Mouse (Mus musculus): Measurements from ENCODE around the gene Clstn1.
"Not testable (repeated sequence)": the region's sequence is repeated elsewhere in the genome, so short reads cannot be mapped to it uniquely, and the experiment has no call there.

The Clstn1 gene

DNA sequence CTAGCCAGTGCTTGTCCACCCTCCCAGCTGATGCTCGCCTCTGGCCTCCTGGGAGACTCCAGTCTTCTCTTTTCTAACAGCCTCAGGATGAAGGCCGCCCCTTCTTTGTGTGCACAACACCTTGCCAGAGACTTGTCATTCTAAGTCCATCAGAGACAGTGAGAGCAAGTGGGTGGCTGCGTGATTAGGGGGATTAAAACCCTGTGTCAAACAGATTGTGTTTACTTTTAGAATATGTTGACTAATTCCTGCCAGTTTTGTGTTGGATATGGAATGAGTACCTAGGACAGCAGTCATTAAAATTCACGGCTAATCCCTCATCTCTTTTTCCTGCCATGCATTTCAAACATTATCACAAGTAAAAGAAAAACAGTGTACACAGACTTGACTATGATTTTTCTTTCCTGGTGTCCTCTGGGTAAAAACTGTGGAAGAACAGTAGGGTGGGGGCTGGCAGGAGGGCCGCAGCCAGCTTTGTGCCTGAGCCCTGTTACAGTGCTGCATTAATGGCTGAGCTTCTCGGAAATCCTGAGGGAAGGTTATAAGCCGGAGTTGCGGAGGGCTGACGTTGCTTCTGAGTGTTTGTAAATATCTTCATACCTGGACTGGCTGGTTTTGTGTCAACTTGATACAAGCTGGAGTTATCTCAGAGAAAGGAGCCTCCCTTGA is 8.8 kb downstream of the Clstn1 start:
- in situ Hi-C loops (cut with MboI; ENCODE audit: low sequenced_read_pairs): no loop called here

DNA sequence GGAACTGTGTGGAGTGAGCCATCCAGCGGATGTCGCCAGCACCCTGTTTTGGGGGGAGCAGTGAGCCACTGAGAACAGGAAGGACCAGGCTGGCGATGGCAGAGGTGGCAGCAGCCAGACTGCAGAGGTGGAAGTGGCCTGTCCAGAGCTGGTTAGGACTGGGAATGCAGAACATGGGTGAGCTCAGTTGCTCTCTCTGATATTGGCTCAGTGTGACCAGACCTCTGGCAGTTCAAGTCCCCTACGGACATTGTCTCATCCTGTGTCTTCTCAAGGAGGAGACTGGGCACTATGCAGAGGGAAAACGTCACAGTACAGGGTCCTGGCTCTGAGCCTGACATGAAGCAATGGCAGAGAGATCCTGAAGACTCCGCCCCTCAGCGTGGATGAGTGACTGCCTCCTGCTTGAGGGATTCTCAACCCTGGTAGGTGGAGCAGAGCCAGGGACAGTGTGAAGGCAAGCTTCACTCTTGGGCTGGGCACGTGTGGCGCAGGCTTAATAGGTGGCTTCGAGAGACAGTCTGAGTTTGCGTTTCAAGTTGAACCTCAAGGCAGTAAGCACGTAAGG is 11.5 kb downstream of the Clstn1 start:
- in situ Hi-C loops (cut with MboI; ENCODE audit: low sequenced_read_pairs): no loop called here

DNA sequence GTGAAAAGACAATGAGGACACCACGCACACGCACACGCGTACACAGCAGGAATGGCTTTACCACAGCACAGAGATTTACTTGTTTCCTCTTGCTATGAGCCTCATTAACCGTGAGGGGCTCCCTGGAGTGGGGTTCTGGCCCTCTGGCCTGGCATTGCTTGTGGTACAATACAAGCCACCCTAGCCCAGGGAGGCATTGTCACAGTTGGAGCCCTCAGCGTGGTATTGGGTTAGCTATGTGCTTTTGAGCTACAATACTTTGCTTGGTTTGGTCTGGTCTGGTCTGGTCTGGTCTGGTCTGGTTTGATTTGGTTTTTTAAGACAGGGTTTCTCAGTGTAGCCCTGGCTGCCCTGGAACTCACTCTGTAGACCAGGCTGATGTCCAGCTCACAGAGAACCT is 13.3 kb downstream of the Clstn1 start:
- in situ Hi-C loops (cut with MboI; ENCODE audit: low sequenced_read_pairs): no loop called here

DNA sequence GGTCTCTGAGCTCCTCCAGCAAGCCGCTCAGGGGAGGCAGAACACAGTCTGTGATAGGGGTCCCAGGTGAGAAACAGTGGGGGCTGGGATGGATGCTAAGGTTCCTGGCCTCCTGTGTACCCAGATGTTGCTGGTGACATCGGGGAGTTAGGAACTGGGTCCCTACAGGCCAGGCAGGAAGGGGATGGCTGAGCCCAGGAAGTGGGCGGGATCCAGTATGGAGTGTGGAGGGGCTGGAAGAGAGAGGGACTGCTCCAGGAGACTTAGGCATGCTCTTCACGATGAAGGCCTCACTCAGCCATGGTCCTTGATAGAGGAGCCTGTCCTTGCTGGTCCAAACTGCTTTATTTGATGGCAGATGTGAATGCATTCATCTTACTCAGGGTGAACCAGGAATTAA is 13.9 kb downstream of the Clstn1 start:
- in situ Hi-C loops (cut with MboI; ENCODE audit: low sequenced_read_pairs): no loop called here

DNA sequence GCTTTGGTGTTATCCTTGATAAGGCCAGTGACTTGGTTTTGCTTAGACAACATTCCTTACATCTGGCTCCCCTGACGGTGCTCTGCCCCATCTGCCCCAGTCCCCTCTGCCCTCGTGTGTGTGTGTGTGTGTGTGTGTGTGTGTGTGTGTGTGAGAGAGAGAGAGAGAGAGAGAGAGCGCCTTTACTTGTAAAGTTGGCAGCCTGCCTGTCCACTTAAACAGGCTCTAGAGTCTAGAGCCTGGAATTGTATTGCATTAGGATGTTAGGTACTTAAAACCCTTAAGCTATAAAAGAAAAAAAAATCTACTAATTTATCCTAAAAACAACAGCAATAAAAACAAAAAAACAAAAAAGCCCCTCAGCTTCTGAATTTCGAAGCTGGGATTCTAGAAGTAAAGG is 15.2 kb downstream of the Clstn1 start:
- in situ Hi-C loops (cut with MboI; ENCODE audit: low sequenced_read_pairs): no loop called here

DNA sequence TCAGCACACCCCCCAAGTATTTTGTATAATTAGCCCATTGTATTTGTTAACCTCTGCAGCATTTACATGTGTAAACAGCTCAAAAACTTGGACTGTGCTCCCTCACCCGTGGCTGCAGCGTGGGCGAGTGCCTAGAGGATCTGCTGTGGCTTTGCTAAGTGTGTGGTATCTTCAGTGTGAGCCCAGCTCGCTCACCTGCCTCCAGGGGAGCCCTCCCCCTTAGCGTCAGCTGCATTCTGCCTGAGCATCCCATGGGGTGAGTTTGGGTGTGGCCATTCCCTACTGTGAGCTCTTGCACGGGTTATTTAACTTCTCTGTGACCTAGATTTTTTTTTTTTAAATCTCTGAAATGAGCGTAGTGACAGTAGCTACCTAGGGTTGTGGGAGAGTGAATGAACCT is 16.0 kb downstream of the Clstn1 start:
- in situ Hi-C loops (cut with MboI; ENCODE audit: low sequenced_read_pairs): no loop called here

DNA sequence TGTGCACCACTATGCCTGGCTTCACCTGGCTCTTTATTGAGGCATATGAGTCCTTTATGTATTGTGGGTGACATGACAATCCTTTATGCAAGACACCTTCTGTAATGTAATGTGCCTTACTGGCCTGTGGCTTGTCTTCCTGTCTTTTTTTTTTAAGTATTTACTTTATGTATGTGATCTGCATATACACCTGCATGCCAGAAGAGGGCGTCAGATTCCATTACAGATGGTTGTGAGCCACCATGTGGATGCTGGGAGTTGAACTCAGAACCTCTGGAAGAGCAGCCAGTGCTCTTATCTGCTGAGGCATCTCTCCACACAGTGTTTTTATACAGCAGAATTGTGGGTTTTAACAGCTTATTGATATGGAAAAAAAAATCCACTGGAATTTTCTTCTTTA is 17.6 kb downstream of the Clstn1 start:
- in situ Hi-C loops (cut with MboI; ENCODE audit: low sequenced_read_pairs): no loop called here

DNA sequence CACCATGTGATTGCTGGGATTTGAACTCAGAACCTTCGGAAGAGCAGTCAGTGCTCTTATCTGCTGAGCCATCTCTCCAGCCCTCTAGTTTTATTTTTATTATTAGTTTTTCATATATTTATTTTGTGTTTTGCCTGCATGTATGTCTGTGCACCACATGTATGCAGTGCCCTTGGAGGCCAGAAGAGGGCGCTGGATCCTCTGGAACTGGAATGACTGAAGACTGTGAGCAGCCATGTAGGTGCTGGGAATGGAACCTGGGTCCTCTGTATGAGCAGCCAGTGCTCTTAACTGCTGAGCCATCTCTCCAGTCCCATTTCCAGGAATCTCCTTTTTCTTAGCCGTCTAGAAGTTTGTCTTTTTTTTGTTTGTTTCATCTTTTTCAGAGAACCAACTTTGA is 18.2 kb downstream of the Clstn1 start:
- in situ Hi-C loops (cut with MboI; ENCODE audit: low sequenced_read_pairs): no loop called here

DNA sequence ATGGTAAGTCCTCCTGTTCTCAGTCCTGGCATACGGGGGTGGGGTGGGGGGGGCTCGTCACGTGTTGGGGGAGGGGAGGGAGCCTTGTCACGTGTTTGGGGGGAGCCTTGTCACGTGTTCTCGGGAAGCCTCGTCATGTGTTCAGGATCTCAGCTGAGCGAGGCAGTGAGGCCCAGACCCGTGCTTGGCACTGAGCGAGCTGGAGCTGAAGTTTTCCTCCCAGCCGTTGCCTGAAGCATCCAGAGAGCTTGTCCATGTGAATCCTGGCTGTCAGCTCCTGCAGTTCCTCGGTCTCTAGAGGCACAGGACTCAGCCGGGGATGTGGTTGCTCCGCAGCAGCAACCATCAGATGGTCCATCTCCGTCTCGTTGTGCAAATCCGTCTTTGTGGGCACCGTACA is 19.8 kb downstream of the Clstn1 start:
- in situ Hi-C loops (cut with MboI; ENCODE audit: low sequenced_read_pairs): no loop called here

DNA sequence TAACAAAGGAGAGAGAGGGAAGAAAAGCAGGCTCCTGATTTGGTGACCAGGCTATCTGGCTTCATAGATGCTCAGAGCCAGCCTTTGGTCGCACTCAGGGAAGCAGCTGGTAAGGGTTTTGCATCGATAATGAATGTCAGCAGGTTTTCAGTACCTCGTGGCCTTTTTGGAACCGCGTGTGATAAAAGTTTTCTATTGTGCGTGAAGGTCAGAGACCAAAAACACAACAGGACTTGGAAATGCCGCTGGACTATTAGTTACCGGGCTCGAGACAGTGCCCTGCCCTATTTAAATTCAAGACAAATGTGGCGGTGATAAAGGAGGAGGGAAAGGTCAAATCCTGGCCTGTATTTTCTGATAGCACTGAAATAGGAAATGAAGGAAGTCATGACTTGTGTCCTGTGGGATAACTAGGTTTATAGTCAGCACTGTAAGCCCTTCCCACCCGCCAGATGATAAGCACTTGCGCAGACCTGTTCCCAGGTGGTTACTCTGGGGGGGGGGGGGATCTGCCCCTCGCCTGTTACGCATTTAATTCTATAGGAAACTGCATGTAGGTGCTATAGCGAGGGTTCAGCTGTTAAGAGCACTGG is 20.6 kb downstream of the Clstn1 start:
- in situ Hi-C loops (cut with MboI; ENCODE audit: low sequenced_read_pairs): no loop called here

DNA sequence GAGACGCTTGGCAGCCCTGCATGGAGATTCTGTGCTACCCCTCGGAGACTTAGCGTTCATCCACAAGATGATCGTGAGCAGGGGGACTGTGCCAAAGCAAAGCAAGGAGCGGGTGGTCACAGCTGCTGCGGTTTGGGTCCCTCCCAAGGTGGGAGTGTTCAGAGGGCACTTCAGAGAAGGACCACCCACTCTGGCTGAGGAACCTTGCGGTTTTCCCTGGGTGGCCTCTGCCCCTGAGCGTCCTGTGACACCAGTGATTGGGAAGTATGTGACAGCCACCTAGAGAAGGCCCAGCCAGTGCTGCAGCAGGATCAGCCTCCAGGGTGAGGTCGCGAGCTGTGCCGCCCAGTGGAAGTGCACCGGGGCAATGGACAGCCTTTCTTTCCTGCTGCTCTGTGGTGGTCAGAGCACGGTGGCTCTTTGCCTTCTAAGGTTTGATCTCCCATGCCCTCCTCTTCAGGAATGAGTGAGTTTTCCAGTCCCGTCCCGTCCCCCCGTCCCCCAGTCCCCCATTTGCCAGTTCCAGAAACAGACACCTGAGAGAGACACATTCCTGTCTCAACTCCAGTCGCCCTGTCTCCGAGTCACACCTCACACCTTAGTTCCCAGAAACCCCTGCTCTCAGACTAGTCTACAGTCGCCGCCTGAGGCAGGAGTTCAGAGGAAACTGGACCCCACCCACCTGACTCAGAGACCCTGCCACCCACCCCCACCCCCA is 21.5 kb downstream of the Clstn1 start:
- in situ Hi-C loops (cut with MboI; ENCODE audit: low sequenced_read_pairs): no loop called here

DNA sequence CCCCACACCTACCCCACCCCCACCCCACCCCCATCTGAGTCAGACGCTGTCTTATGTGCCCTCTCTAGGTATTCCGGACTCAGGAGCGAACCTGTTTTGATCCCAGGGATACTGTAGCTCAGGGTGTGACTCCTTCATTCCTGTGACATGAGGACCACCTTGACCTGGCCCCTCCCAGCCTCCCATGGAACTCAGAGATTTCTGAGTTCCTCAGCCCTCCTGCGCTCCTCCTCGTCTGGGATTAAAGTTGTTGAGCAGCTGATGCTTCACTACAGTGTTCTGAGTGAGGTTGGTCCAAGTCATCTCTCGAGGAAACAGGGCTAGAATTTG is 22.0 kb downstream of the Clstn1 start:
- in situ Hi-C loops (cut with MboI; ENCODE audit: low sequenced_read_pairs): no loop called here

DNA sequence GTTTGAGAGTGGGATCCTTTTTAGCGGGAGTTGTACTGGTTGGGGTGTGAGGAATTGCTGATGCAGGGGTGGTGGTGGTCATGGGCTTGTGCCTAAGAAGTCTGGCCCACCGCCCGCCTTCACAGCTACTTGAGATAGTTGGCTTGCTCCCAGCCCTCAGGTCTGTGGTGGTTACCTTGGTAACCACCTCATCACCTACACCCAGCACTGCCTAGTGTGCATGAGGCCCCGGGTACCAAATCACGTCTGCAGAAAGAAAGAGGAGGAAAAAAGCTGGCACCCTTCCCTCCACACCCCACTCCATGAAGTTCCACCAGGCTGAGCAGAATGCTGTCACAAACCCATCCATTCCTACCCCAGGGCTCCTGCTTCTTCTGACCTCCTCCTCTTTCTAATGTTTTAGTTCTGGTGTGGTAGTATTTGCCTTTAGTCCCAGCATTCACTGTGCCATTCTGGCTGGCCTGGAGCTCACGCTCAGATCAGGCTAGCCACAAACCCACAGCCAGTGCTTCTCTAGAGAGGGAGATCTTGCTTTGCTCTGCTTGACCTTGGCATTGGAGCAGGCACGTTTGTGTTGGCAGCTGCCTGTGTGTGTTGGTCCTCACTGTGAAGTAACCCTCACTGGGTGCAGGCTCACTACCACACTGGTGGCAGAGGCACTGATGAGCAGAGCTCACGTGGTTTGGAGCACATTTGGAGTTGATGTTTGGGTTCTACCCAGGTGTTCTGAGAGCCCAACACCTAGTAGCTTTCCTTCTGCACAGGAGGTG is 23.2 kb downstream of the Clstn1 start:
- in situ Hi-C loops (cut with MboI; ENCODE audit: low sequenced_read_pairs): no loop called here

DNA sequence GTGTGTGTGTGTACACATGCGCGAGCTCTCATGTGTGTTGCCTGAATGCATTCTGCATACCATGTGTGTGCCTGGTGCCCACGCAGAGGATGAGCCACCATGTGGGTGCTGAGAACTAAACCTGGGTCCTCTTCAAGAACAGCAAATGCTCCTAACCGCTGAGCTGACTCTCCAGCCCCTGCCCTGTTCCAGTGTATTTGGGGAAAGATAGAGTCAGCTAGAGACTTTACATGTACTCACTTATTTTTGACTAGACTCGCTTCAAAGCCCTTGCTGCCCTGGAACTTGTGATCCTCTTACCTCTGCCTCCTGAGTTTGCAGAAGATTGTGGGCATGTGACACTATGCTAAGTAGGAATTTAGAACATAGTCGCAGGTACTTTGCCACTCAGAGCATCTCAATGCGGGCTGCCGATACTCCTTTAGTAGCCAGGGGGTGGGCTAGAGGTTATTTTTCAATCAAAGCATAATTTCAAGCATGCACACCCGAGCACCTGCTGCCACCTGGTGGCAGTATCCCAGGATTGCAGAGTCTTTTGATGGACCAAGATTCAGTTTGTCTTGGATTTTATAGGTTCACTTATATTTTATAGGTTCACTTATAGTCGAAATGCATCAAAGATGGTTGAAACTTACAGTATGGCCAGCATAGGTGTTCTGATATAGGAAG is 25.2 kb downstream of the Clstn1 start:
- in situ Hi-C loops (cut with MboI; ENCODE audit: low sequenced_read_pairs): no loop called here

DNA sequence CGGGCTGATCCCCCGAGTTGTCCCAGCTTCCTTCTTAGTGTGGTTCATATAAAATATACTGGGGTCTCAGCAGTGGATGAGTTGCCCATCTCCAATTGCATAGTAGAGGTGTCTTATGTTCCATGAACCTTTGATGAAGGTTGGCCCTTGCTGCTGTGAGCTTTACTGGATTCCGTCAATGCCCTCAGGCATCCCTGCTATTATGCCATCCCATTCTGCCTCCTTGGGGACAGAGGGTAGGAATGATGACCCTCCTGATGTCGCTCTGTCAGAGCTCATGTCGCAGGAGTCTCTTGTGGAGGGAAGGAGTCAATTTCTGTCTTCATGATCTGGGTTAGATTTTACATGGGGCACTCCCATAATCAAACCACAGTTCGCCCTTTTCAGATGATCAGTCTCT is 27.2 kb downstream of the Clstn1 start:
- in situ Hi-C loops (cut with MboI; ENCODE audit: low sequenced_read_pairs): not testable (repeated sequence)

DNA sequence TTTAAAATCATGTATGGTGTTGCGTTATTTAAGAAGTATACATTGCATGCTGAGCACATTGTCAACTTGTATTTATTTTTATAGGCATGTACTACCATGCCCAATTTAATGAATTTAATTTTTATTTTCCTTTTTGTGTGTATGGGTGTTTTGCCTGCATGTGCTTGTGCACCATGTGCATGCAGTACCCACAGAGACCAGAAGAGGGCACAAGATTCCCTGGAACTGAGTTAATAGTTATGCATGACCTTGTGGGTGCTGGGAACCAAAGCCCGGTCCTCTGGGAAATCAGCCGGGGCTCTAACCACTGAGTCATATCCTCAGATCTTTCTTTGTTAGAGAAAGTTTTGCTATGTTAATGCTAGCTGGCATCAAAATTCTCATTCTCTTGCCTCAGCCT is 28.6 kb downstream of the Clstn1 start:
- in situ Hi-C loops (cut with MboI; ENCODE audit: low sequenced_read_pairs): no loop called here

DNA sequence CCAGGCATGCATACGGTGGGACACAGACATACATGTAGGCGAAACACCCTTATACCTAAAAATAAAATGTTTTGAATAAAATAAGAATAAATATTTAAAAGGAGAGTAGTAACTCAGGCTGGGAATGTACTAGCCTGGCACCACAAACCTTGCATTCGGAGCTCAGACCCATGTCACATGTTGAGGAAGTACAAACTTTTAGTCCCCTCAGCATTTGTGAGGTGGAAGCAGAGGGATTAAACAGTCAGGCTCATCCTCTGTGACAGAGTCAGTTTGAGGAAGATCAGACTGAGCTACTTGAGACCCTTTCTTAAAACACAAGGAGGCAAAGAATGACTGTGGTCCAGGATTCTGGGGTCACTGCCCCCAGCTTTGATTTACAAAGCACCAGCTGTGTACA is 30.7 kb downstream of the Clstn1 start:
- in situ Hi-C loops (cut with MboI; ENCODE audit: low sequenced_read_pairs): not testable (repeated sequence)

DNA sequence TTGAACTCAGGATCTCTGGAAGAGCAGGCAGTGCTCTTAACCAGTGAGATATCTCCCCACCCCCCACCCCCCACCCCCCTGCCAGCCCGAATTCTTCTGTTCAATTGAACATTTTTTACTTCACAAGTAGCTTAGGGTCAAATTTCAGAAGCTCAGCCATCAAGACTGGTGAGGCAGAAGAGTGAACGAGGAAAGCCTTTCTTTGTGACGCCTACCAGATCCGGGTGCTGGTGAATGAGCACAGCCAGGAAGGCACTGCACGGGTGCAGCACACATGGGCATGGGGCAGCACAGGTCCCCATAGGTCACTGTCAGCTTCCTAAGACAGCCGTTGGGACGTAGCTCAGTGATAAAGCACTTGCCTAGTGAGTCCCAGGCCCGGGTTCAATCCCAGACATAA is 33.7 kb downstream of the Clstn1 start:
- in situ Hi-C loops (cut with MboI; ENCODE audit: low sequenced_read_pairs): no loop called here

DNA sequence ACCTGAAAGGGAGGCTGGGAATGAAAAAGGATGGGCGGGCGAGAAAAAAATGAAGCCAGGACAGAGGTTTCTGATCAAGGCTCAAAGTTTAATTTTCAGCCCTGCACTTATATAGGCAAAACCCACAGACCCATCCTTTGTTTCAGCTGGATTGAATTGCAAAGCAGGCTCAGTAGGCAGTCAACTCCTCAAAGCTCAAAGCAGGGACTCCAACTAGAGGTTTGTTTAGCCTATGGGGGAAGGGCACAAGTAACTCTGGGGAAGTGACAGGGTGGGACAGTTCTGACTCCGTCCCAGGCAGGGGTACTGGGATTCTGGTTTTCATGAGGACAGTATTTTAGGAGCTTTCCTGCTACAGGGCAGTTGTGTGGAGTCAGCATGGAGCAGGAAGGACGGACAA is 35.0 kb downstream of the Clstn1 start:
- in situ Hi-C loops (cut with MboI; ENCODE audit: low sequenced_read_pairs): no loop called here

DNA sequence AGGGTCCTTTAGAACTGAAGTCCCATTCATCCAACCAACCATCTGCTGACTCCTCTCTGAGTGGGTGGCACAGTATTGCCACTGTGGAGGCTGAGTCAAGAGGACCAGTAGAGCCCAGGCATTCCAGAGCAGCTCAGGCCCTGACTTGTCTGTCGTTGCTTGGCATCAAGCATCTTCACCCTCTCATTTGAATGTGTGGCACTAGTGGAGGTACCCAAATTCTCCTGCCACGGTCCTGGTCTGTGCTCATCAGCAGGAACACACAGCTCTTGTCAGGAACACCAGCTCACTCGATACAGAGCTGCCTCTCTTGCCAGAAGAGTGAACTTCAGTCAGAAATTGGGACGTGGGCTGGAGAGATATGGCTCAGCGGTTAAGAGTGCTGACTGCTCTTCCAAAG is 37.4 kb downstream of the Clstn1 start:
- in situ Hi-C loops (cut with MboI; ENCODE audit: low sequenced_read_pairs): no loop called here

DNA sequence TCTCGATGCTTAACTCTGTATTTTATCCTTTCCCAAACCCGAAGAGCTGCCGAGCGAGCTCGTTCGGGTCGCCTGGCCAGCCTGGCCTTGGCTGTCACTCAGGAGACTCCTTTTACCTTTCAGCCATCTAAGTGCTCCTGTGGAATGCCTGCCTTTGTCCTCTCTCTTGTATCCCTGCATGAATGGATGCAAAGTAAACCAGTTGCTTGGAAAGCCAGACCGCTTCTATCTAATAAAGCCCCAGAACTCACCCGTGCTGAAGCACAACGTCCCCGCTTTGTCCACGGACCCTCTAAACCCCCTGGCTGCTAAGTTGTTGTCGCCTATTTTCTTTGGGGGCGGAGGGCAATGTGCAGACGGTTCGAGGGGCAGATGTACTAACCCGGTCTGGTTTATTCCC is 40.5 kb downstream of the Clstn1 start:
- in situ Hi-C loops (cut with MboI; ENCODE audit: low sequenced_read_pairs): no loop called here

Data from CH12F3 (cell line).